Mouse (Mus musculus): ENCODE results near the gene Sh3pxd2a.

Gene Sh3pxd2a

GRCm38 (mm10) chr19:47439726-47440434 is 24.3 kb downstream of the Sh3pxd2a start:
- DNase-seq (ENCODE audit: low spot score in 2 of 2), result no peak

DNA sequence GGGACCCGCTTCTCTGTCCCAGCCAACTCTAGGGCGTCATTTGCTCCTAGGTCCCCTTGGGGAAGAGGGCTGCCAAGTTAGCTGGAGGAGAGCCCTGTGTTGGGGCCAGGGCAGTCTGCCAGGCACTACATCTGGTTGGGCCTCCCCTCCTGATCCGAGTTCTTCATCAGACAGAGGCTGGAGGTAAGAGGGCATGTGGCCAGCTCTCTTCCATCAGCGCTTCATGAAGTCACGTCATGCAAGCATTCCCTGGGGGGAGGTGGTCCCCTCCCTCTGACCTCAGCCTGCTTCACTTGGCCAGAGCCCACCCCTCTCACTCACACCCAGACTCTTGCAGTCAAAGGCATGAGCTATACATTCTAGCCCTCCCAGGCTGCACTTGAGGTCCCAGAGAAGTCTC is 25.8 kb downstream of the Sh3pxd2a start:
- no peak for DNase-seq (ENCODE audit: low spot score in 2 of 2)

GRCm38 (mm10) chr19:47437040-47437439 is 27.2 kb downstream of the Sh3pxd2a start:
- DNase-seq (ENCODE audit: low spot score in 2 of 2), result no peak

DNA sequence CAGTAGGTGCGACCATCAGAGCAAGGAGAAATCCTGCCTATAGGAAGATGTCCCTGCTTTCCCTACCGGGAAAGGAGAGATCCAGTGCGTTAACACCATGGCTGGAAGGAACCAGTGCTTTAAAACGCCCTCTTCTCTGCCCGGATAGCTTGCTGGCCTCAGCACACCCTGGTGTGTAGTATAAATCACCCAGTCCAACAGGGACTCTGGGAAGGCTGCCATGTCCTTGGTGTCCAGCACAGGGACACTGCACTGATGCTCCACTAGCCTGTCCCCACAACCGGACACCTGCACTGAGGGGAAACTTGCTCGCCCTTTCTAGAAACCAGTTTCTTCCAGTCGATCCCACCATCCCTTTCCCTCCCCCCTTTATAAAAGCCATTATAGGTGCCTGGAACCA is 28.0 kb downstream of the Sh3pxd2a start:
- DNase-seq (ENCODE audit: low spot score in 2 of 2), result no peak

DNA sequence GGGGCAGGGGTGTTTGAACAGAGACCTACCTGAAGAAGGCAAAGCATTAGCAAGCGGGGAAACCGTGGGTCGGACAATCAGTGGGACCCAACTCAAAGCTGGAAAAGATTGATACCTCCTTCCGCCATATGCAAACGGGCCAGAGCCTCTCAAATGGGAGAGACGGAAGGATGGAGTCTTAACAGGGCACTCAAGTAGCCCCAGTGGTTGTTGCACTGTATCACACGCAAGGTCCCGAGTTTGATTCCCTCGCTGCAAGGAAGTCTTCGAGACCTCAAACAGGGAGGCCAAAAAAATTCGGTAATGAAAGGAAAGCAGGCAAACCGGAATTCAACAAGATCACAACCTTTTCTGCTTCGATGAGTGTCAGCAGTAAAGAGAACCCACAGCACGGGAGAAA is 29.5 kb downstream of the Sh3pxd2a start:
- no peak for DNase-seq (ENCODE audit: low spot score in 2 of 2)

DNA sequence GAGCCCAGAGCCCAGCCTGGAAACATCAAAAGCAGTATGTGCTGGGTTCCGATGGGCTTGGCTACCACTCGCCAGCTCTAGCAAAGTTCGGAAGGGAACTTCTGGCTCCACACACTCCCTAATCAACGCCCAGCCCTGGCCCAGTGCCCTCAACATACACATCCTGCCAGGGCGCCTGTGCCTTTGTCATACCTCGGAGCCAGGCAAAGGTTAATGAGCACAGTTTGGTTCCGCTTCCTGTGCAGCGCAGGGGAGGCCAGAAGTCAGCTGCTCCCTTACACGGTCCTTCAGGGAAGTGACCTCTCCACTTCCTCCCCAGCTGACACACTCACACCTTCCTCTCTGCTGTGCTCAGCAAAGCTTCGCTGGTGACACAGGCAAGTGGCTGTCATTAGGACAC is 31.9 kb downstream of the Sh3pxd2a start:
- DNase-seq (ENCODE audit: low spot score in 2 of 2), result peak; percentile 36 to 72

- no peak for DNase-seq (ENCODE audit: low spot score in 2 of 2)
Measured at GRCm38 (mm10) chr19:47431189-47431931, 32.8 kb downstream of the Sh3pxd2a start.

DNA sequence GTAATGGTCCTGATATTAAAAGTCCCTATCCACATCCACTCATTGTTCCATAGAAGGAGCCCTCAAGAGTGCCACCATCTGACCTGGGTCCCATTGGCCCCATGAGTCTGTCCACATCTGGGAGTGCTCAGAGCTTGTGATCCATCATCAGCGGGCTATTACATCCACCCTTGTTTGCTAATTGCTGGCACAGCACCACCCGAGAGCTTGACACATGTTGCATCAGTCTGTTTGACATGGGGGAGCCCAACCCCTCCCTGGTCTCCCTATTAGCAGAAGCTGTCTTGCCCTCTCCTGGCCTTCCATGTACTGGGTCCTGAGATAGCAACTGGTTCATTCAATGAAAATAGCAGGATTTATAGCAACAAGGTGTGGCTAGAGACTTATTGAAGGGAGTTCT is 34.0 kb downstream of the Sh3pxd2a start:
- no peak for DNase-seq (ENCODE audit: low spot score in 2 of 2)

GRCm38 (mm10) chr19:47429245-47429644 is 35.0 kb downstream of the Sh3pxd2a start:
- DNase-seq (ENCODE audit: low spot score in 2 of 2), result no peak

DNA sequence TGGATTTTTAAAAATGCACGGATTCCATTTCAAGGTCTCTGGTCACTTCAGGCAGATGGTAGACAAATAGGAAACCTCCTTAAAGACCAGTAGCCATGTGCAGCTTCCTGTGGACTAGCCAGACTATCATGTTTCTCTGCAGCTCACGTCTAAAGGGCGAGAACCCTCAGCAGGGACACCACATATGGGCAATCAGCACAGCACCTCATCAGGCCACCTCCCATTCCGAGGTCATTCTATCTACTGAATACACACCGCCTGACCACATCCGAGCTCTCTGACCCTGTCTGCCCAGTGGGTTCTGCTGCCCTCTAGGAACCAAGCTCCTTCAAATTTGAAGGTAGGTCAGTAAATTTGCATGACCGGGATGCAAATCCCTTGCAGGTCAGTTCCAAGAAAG is 35.4 kb downstream of the Sh3pxd2a start:
- no peak for DNase-seq (ENCODE audit: low spot score in 2 of 2)

- no peak for DNase-seq (ENCODE audit: low spot score in 2 of 2)
Measured at GRCm38 (mm10) chr19:47427841-47428789, 36.1 kb downstream of the Sh3pxd2a start.

DNA sequence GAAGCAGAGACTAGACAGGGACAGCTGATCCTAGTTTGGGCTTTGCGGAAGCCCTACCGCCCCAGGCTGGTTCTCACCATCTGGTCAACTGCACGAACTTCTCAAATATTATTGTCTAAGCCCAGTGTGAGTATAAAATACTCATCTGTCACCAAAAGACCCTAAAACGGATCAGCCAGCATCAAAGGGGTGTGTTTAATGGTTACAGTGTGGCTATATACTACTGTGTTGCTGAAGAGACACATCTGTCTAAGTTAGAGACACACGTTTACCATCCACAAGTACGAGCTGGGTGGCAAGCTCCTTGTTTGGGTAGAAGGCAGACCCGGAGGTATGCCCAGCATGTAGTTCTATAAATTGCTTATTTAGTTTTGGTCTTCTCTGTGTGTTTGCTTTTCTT is 40.6 kb downstream of the Sh3pxd2a start:
- no peak for DNase-seq (ENCODE audit: low spot score in 2 of 2)

DNA sequence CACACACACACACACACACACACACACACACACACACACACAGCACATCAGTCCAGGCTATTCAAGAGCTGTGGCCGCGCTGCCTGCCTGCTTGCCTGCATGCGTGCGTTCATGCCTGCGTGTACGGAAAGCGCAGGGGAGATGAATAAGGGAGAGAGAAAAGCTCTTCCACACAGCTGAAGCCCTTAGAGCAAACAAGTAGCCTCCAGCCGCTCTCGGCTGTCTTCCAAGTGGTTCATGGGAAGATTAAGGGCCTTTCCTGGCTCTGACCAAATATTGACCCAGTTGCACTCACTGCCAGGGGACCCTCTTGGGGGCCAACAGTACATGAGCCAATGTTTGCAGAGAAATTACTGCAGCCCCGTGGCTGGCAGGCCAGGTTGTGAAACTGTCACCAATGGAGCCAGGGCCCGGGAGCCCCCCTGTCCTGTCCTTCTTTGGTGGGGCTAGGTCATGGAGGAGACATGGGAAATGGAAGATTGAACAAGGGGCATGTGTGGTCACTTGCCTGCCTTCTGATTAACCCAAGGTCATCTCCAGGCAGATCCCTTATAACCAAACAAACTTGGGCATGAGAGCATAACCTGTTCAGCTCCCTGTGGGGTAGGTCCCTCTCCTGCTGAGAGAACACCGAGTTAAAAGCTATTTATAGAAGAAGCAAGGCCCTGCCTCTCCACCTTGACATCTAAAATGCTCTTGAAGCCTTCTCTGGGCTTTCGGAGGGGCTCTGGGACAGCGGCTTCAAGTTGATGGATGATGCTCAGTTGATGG is 42.9 kb downstream of the Sh3pxd2a start:
- no peak for DNase-seq (ENCODE audit: low spot score in 2 of 2)

DNA sequence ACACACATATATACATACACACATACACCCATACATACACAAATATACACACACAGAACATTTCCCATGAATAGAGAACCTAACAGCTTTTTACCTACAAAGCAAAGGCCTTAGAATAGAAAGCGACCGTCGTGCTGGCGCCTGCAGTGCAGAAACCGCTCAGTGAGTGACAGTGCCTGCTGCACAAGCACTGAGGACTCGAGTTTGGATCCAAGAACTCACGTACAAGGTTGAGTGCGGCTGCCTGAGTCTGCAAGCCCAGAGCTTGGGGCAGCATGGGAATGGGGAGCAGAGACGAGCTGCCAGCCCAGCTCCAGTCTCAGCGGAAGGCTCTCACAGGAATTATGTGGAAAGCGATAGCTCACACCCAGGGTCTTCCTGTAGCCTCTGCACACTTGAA is 43.7 kb downstream of the Sh3pxd2a start:
- no peak for DNase-seq (ENCODE audit: low spot score in 2 of 2)

- DNase-seq (ENCODE audit: low spot score in 2 of 2), result no peak
Measured at GRCm38 (mm10) chr19:47419208-47419607, 45.0 kb downstream of the Sh3pxd2a start.

GRCm38 (mm10) chr19:47416161-47416560 is 48.0 kb downstream of the Sh3pxd2a start:
- DNase-seq (ENCODE audit: low spot score in 2 of 2), result no peak

DNA sequence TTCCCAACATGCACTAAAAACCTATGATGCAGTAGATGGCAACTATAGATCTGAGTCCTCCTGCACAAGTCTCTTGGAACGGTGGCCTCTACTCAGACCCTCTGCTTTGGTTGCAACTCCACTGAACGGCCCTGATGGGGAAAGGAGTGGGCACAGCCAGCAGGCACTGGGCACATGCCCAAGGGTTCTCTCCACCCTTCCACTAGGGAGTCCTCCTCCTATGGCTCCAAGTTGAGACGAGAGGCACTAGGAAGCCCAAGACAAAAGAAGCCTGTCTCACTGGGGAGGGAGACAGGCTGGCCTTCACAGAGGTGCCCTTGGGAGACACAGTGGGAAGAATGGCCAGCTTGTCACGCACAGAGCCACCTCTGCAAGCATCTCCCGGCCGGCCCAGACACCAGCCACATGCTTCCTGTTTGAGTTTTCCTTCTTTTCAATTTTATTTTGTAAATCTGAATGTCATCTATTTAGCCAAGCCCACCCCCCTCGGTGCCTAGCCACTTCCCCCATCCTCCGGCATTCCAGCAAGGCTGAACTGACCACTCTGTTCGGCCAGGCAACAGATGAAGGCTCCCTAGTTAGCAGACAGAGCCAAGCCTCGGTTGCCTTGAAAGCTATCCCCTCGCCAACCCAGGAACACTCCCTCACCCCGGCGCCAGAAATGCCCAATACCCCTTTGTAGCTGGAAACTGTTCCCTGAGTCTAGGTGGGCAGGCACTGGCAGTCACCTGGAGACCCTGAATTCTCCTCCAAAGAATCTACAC is 49.9 kb downstream of the Sh3pxd2a start:
- DNase-seq (ENCODE audit: low spot score in 2 of 2), result no peak

DNA sequence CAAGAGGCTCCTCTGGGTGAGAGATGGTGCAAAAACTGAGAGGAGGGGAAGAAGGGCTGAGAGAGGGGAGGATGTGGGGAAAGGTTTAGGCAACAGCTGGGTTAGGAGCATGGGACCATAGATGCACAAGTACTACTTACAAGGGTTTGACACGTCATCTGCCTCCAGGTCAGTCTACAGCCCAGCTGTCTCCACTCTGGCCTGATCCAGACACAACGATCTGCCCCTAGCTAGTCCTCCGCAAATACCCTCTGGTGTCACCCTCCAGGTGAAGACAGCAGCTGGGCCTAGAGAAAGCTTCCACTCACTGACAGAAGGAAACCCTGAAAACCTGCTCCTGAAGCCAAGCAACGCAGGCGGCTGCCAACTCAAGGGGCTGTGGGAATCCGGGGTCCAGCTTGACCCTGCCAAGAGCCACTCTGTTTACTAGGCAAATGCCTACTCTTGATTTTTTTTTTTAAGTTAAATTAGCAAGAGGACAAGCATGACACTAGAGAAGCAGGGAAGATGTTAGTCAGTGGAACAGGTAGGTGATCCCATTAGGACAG is 50.7 kb downstream of the Sh3pxd2a start:
- no peak for DNase-seq (ENCODE audit: low spot score in 2 of 2)

DNA sequence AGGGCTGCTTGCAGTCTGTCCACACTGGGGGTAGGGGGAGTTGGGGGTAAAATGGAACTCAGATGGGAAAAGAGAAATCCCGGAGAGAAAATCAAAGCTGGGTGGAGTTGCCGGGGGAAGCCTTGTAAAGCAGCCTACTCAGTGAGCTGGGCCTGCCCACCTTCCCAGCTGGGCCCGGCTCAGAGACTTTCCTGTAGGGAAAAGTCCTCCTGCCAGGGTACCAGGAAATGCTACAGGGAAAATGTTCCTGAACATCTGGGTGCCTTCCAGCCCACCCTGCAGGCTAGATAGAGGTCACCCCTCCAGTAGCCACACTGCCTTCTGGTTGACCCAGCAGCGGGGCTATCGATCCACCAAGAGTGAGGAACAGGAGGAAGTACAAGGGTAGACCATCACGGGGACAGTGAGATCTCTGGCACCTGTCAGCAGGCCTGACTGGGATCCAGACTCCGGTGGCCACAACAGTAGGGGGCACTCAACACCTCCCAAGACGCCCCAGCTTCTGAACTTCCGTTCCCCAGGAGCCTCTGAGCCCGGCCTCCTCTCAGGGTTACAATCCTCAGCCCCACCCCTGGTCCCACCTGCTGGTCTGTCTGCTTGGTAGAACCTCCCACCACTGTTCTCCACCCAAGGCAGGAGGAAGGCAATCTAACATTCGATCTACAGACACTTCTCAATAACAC is 51.5 kb downstream of the Sh3pxd2a start:
- peak in 1 of 2 experiments; percentile 10 for DNase-seq (ENCODE audit: low spot score in 2 of 2)

- DNase-seq (ENCODE audit: low spot score in 2 of 2), result no peak
Measured at GRCm38 (mm10) chr19:47410301-47410700, 53.9 kb downstream of the Sh3pxd2a start.

All from natural killer cell, adult 2 months (primary cell).